In the genomic region with DNA sequence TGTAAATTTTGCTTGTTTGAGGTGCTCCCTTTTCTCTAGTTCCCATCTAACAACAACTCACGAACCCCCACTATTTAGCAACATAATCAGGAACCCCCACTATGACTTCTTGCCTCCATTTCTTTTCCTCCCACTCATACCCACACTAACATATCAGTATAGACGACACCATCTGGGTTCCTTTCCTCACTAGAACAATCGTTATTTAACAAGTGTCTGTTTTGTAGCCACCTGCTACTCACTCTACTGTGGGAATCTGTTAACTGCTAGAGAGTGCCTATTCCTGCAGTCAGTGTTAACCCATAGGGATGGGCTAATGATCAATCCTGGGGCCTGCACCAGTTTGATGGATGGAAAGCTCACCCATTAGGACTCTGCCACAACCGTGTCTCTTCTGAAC, we compare ENCODE assay signal across 9 mouse cellular contexts.
"Had no signal": no experiment of that assay in that cellular context is flagged by ENCODE, and none has a peak within 500 bp of the region (broad histone marks: within the 10 kb centered on the region; RNA-seq: fewer than 3 reads in every experiment).

No protein-coding gene starts in this region.

- DNase-seq: kidney, adult 2 months; kidney, postnatal 25 days; liver, embryonic 13.5 days; lung, adult 2 months; lung, postnatal 14 days; lung, postnatal 4 days; midbrain, embryonic 14.5 days; thymus, postnatal 25 days had no signal

- H3K4me3 ChIP-seq: liver, embryonic 13.5 days had no signal

- H3K27ac ChIP-seq: kidney, postnatal 0 days; liver, embryonic 13.5 days had no signal
